Mouse (Mus musculus) spleen, postnatal 36 days (tissue): ENCODE results near the gene Cntd1.

Experiments
- DNase-seq, 2 experiments: peaks; one replicate each; pipeline ENCODE4 v3.0.0; 2022; ENCODE audit warnings: low spot score in 2 of 2, mixed read lengths in 1 of 2

The Cntd1 gene

GRCm38 (mm10) chr11:101253613-101254389 is 25.0 kb upstream of the Cntd1 start, which contains the start of gene Vps25:
Vps25 (plus strand) TSS chr11:101253707.
- peak; percentile 78 to 81 for DNase-seq

DNA sequence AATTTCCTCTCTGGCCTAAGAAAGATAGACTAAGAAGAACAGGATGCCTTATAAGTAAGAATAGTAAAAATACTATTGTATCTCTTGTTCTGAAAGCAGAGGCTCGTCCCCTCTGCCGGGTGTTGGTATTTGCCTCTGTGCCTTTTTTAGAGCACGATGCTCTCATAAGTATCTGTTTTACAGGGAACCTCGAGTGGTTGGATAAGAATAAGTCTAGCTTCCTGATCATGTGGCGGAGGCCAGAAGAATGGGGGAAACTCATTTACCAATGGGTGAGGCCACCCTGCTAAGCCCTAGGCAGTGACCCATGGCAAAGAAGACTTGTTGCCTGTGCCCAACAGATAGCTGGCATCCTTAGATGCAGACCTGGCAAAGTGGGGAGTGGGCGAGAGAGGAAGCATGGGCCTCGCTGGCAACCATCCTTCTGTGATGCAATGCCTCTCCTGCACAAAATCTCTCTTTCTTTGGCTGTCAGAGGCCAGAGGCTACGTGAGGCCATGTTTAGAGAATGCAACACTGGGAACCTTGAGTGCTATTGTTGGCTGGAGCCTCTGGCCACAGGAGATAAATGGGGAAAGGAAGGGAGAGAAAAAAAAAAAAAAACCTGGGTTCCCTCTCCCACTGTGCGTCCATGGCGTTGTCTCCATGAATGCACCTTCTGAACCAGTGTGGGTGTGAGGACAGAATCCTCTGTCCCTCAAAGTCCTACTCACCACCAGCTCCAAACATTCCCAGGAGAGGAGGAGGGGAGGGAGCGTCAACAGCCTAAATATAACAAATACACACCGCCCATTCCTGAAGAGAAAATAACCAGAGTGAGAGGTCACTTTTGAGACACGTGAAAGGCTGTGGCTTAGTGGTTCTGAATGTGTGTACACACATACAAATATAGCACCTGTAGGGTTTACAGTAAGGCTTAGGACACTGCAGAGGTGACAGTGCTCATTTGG is 22.7 kb upstream of the Cntd1 start:
- DNase-seq: no peak

GRCm38 (mm10) chr11:101259261-101259712 is 19.5 kb upstream of the Cntd1 start:
- DNase-seq: no peak

DNA sequence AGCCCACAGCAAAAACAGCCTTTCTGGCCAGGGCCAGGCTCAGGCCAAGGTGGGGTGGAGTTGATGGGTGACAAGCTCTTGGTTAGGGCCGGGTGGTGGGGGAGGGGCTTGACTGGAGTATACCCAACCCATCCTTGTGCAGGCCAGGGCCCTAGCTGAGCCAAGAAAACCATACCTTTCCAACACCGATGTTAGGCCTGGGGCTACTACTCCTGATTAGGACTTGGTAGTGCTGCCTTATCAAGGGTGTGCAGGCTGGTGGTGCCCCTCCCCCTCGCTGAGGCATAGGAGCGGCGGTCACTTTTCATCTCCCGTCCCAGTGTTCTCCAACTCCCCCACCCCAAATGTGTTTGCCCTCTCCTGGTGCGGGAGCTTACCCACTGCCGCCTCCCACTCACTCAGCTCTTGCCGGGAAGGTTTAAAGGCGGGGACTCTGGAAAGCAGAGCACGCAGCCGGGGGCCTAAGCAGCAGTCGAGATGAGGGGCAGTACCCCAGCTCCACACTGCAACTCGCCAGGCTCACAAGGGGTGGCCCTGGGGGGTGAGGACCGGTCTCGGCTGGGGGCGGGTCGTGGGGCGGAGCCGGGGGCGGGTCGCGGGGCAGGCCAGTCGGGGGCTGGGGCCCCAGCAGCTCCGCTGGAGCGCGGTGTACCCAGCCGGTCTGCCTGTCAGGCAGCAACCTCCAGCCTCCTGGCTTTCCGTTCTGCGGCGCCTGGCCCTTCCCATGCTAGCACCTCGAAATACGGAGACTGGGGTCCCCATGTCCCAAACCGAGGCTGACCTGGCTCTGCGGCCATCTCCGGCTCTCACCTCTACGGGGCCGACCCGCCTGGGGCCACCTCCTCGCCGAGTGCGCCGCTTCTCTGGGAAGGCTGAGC is 18.6 kb upstream of the Cntd1 start, which contains the start of gene Wnk4:
TSS of gene Wnk4 (plus strand) at position 620 of the 878 bp plus-strand sequence.
- peak; percentile 51 to 73 for DNase-seq

DNA sequence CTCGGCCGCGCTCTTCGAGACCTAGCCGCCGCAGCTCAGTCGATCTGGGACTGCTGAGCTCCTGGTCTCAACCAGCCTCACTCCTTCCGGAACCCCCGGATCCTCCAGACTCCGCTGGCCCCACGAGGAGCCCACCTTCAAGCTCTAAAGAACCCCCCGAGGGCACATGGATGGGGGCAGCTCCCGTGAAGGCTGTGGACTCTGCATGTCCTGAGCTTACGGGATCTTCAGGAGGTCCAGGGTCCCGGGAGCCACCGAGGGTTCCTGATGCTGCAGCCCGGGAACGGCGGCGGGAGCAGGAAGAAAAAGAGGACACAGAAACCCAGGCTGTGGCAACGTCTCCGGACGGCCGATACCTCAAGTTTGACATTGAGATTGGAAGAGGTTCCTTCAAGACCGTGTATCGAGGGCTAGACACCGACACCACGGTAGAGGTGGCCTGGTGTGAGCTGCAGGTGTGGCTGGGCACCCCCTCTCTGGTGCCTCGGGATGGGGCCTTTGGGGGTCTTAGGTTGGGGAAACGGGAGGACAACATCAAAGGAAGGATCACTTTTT is 17.9 kb upstream of the Cntd1 start:
- no peak for DNase-seq

DNA sequence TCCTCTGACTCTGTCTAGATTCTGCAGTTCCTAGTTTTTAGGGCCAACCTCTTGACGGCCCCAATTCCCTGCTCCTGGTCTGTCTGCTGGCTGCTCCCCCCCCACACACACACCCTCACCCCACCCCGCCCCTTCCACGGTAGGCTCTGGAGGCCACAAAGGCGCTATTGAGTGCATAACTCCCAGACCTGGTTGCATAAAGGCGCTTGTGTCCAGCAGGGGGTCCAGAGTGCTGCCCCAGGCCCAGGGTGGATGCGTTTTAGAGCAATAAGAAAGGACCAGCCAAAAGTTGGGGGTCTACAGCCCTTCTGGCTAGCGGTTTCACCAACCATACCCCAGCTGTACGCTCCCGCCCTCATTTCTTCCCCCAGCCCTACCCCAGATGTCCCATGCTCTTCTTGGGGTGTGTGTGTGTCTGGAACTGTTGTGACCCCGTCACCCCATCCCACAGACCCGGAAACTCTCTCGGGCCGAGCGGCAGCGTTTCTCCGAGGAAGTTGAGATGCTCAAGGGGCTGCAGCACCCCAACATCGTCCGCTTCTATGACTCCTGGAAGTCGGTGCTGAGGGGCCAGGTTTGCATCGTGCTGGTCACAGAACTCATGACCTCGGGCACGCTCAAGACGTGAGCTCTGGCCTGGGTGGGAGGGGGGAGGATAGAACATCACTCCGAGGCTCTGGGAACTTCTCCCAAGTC is 16.4 kb upstream of the Cntd1 start:
- DNase-seq: no peak

GRCm38 (mm10) chr11:101263138-101263988 is 15.4 kb upstream of the Cntd1 start:
- DNase-seq: no peak

DNA sequence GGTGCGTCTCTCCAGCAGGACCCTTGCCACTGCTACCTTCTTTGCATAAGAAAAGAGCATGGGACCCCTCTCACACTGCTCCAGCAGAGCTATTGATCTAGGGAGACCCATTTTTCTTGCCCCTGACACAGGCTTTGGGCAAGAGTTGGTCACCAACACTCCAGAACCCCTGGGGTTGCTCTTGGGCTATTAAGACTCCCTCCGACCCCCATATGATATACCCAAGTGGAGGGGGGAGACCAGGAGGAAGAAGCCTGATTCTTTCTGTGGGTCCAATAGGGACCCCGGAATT is 14.9 kb upstream of the Cntd1 start:
- no peak for DNase-seq

GRCm38 (mm10) chr11:101264954-101265471 is 13.8 kb upstream of the Cntd1 start:
- DNase-seq: no peak

GRCm38 (mm10) chr11:101265906-101266305 is 12.9 kb upstream of the Cntd1 start:
- DNase-seq: no peak

DNA sequence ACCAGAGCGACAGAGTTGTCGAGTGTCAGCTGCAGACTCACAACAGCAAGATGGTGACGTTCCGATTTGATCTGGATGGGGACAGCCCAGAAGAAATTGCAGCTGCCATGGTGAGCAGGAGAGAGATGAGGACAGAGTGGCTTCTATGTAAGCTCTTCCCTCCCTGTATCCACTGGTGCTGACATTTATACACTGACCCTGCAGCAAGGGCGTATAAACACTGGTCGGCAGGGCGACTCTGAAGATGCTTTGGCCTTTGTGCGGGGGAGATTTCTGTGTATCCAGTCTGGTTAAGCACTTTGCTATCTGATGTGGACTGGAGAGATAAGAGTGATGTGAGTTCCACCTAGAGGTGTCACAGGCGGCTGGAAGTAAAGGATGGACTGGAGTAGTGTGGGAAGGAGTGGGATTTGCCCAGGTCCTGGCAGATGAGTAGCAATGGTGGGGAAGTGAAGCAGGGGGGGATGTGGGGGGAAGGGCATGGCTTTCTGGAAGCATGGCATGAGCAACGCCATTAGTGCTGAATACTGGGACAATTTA is 9.2 kb upstream of the Cntd1 start:
- no peak for DNase-seq

GRCm38 (mm10) chr11:101272446-101272845 is 6.4 kb upstream of the Cntd1 start:
- DNase-seq: no peak

DNA sequence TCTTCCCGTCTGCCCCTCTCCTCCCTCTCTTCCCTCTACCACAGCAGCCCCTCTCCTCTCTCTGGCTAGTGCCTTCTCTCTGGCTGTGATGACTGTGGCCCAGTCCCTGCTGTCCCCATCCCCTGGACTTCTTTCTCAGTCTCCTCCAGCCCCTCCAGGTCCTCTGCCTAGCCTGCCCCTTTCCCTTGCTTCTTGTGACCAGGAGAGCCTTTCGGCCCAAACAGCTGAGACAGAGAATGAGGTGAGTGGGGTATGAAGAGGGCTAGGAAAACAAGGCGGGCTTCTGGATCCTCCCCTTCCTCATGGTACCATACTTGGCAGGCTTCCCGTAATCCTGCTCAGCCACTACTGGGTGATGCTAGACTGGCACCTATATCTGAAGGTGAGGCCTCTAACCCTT is 3.5 kb upstream of the Cntd1 start:
- no peak for DNase-seq

DNA sequence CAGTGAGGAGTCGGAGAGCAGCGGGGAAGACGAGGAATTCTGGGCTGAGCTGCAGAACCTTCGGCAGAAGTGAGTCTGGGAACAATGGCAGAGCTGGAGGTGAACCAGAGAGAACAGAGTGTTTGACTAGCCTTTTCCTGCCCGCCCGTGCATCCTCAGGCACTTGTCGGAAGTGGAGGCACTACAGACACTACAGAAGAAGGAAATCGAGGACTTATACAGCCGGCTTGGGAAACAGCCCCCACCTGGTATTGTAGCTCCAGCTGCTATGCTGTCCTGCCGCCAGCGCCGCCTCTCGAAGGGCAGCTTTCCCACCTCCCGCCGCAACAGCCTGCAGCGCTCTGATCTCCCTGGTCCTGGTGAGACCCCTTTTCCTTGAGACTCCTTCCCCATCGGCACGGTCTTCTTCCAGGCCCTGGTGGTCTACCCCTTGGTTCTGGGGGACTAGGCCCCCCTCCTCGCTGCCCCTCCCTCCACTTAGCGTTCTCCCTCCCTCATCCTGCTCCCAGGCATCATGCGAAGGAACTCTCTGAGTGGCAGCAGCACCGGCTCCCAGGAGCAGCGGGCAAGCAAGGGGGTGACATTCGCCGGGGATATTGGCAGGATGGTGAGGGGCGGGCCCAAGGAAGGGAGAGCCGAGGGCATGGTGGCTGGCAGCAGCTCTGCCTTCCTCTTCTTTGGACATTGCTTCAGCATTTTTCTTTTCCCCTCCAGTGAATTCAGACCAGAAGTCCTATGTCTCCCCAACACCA is 2.3 kb upstream of the Cntd1 start:
- no peak for DNase-seq

DNA sequence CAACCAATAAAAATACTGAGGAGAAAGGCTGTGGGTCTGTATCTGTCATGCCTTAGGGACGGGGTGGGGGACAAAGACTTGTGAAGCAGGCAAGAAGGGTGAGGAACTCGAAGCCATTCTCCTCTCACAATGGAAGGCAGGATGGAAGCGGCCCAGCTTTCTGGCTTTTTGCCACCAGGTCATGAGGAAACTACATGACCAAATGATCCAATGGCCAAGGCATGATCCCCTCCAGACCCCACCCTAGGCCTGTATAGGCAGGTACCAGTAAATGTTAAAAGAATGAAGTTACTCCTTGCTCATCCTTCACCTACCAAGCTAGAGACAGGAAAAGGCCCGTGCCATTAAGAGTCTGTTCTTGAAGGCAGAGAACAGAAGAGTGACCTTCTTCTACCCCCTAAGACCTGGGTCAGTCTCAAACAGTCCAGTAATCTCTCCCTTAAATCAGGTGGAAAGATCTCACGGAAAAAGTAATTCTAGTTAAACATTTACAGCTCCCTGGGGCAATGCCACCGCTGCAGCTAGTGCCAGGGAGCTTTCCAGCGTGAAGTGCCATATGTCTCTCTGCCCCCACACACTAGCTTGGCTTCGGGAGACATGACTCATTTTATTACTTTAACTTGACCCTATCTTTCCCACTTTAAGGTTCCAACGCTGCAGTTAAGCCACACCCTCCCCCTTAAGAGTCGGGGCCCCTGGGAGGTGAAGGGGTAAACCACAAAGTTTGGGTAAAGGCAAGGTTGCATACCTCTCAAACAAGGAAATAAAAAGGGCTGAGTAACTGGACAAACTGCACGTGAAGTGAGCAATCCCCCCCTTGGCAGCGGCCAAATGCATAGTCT is 1.2 kb upstream of the Cntd1 start:
- no peak for DNase-seq

DNA sequence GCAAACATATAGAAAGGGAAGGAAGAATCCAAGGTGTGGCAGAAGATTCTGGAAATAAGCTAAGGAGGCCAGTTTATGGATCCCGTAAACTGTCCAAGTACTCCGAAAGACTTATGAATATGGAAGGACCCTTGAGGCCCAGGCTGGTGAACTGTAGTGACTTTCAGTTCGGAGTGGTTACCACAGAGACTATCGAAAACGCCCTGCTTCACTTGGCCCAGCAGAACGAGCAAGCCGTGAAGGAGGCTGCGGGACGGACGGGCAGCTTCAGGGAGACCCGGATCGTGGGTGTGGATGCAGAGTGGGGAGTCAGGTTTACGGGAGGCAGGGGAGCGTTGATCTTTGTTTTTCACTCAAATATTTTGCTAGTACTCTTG is 369 bp downstream of the Cntd1 start:
- peak in 1 of 2 experiments; percentile 26 for DNase-seq

GRCm38 (mm10) chr11:101280837-101281236 is 2.0 kb downstream of the Cntd1 start:
- DNase-seq: no peak

DNA sequence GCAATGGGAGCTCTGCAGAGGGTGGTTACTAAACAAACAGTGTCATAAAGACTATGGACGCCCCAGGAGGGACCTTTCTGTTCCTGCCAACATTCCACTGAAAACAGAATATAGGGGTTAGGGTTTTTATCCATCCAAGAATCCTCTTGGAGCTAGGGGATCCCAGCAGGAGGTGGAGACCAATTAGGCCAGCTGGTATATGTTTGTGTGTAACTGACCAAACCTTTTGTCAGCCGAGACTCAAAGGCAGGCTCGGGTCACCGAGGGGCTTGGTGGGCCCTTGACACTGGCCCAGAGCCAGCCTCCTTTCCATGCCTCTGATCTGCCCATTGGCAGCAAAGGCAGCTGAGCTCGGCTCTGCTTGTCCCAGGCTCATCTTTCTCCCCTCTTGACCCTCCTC is 4.1 kb downstream of the Cntd1 start:
- DNase-seq: no peak
